Mouse (Mus musculus) E14TG2a.4 (cell line): ENCODE results near the gene Trim2.

ENCODE experiments used
- H3K27me3 ChIP-seq: 2 replicates; pipeline ENCODE4 v1.6.1; 2014; ENCODE audit warnings: low read length, control low read depth; ENCODE audit not compliant: insufficient read depth
- H3K36me3 ChIP-seq: 2 replicates; pipeline ENCODE4 v1.6.1; 2014; ENCODE audit warnings: low read length, control low read depth; ENCODE audit not compliant: insufficient read depth
- H3K4me1 ChIP-seq: replicated peaks from 2 replicates; pipeline ENCODE4 v1.6.1; 2014; ENCODE audit warnings: low read depth, low read length, control low read depth
- H3K4me3 ChIP-seq: replicated peaks from 2 replicates; pipeline ENCODE4 v1.5.1; 2014; ENCODE audit warnings: mild to moderate bottlenecking, low read length
- H3K9me3 ChIP-seq: 2 replicates; pipeline ENCODE4 v1.6.1; 2014; ENCODE audit warnings: low read length, control low read depth
- CTCF ChIP-seq: conservative IDR thresholded peaks from 2 replicates; pipeline ENCODE4 v1.5.1; 2014; ENCODE audit warnings: low read length
- NANOG ChIP-seq: IDR thresholded peaks from 2 replicates; pipeline ENCODE4 v1.6.1; 2014; ENCODE audit warnings: borderline replicate concordance, low read length, mixed read lengths
- POU5F1 ChIP-seq: IDR thresholded peaks from 2 replicates; pipeline ENCODE4 v1.6.1; 2014; ENCODE audit warnings: low read length, borderline replicate concordance

Gene Trim2

DNA sequence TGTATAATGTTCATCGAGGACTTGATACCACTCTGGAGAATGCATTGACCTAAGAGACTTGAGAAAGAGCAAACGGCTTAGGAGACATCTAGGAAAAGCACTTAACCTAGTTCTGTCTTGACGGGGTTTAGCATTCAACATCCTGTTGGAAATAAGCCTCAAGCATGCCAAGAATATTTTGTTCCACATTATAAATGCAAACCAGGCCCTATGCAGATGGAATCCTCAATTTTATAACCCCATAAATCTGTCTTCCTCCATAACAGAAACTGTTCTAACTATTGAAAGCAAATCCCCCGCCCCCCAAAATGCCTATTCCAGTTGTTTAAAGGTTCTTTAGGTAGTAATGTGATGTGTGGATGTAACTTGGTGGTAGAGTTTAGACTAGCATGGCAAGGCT lies 55.0 kb downstream of the Trim2 start:
- TF ChIP-seq CTCF (no peak), POU5F1 (no peak), NANOG (no peak)
- no peaks in the 10 kb centered on the region for H3K4me1 ChIP-seq
- no peak overlapping the region for H3K4me3 ChIP-seq

DNA sequence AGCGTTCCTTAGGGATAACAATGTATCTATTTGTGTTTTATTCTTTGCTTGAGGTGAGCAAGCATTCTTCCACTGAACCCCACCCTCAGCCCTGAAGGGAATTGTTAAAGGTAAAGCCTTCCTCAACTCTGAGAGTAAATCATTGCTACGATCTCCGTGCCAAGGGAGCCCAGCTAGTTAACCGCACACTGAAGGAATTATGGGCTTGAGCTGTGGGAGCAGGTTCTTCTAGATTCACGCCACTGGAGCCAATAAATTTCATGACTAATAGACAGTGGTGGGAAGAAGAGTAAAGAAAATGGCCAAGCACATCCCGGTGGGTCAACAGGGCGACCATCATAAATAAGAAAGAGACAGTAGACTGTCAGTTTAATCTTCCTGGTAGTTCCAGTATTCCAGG lies 56.4 kb downstream of the Trim2 start:
- Histone ChIP-seq H3K9me3 (peaks cover 9% of the 10 kb centered on the region), H3K27me3 (peaks cover 21% of the 10 kb centered on the region; the same call in 1 of the 2 replicates), H3K36me3 (no peaks in the 10 kb centered on the region), H3K4me1 (no peaks in the 10 kb centered on the region), H3K4me3 (no peak overlapping the region)
- TF ChIP-seq POU5F1: no peak
- TF ChIP-seq NANOG: no peak

More for the DNA sequence above, 55.0 kb downstream of the Trim2 start:
- Histone ChIP-seq H3K27me3 (peaks cover 24% of the 10 kb centered on the region; the same call in 1 of the 2 replicates), H3K9me3 (peaks cover 13% of the 10 kb centered on the region), H3K36me3 (no peaks in the 10 kb centered on the region)

DNA sequence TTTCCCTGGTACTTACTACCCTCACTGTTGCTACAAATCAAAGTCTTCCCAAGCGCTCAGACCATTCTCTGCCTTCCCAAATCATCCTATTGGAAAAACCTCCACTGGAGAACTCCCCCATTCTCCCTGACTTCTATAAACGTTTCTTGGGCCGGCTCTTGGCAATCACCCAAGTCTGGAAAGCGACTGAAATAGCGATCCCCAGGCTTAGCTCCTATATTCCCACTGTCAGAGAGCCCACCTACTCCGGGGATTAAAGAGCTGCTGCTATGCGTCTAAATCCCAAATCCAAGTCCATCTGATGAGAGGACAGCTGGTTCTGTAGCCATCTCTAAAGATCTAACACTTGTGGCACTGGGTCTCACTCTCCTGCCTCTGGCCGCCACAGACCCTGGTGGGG lies 58.9 kb downstream of the Trim2 start:
- Histone ChIP-seq H3K27me3 (peaks cover 21% of the 10 kb centered on the region), H3K9me3 (no peaks in the 10 kb centered on the region), H3K4me1 (no peaks in the 10 kb centered on the region), H3K36me3 (no peaks in the 10 kb centered on the region), H3K4me3 (no peak overlapping the region)
- TF ChIP-seq POU5F1 (no peak), CTCF (no peak), NANOG (no peak)

DNA sequence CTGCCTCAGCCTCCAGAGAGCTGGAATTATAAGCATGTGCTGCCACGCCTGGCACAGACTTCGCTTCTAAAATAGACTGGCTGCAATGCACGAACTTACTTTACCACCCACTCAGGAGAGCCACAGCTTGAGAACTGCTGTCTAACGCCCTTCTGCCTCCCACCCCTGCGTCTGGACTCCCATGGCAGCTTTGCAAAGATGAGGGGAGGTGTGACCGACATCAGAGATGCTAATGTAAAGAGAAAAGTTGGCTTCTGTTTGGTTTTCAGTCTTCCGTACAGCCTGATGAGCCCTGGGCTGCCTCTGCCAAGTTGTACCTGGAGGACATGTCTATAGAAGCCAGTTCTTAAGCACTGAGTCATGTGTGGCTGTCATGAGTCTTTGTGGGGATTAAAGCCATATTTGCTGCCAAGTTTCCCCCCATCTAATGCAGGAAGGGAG lies 60.2 kb downstream of the Trim2 start:
- no peak for TF ChIP-seq NANOG
- no peak for TF ChIP-seq POU5F1
- no peak for TF ChIP-seq CTCF
- Histone ChIP-seq H3K27me3 (peaks cover 21% of the 10 kb centered on the region), H3K4me3 (no peak overlapping the region)

DNA sequence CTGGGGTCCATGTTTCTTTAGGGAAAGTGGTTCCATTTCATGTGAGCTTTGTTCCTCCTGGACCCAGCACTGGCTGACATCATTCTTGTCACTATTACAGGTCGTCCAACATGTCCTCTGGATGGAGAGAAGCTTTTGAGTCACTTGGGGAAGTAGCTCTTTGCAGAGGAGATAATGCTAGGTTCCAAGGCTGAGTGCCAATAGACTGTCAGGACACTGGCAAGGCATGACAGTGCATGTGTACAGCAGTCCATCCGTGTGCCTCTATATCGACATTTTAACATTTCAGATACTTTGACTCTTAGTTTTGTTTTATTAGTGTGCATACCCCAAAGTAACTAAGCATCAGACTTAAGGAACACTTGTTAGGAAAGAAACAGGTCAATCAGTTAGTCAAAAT lies 63.6 kb downstream of the Trim2 start:
- H3K4me3 ChIP-seq: no peak overlapping the region
- no peaks in the 10 kb centered on the region for H3K36me3 ChIP-seq
- H3K9me3 ChIP-seq: peaks cover 5% of the 10 kb centered on the region; the same call in 1 of the 2 replicates
- H3K4me1 ChIP-seq: no peaks in the 10 kb centered on the region
- H3K27me3 ChIP-seq: peaks cover 10% of the 10 kb centered on the region
- TF ChIP-seq POU5F1 (no peak), CTCF (no peak), NANOG (no peak)

More for the DNA sequence above, 60.2 kb downstream of the Trim2 start:
- Histone ChIP-seq H3K9me3 (no peaks in the 10 kb centered on the region), H3K4me1 (no peaks in the 10 kb centered on the region), H3K36me3 (no peaks in the 10 kb centered on the region)

DNA sequence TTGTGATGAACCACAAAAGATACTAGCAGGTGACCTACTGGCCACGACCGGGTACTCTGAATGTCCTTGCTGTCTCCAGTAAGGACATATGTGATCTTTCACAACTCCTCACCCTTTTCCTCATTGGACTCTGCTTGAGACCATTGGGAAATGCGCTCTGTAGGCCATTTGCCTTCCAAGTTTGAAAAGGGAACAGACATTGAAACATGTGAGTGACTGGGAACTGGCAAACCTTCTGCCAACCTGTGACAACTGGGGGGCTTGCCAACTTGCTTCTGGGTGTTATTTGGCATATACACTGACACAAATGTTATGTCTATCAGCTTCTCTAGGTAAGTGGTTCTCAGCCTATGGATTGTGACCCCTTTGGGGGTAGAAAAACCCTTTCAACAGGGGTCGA lies 64.2 kb downstream of the Trim2 start:
- TF ChIP-seq NANOG (no peak), POU5F1 (no peak), CTCF (no peak)
- Histone ChIP-seq H3K27me3 (peaks cover 5% of the 10 kb centered on the region; the same call in 1 of the 2 replicates), H3K4me1 (no peaks in the 10 kb centered on the region), H3K36me3 (no peaks in the 10 kb centered on the region), H3K9me3 (peaks cover 5% of the 10 kb centered on the region; the same call in 1 of the 2 replicates), H3K4me3 (no peak overlapping the region)

DNA sequence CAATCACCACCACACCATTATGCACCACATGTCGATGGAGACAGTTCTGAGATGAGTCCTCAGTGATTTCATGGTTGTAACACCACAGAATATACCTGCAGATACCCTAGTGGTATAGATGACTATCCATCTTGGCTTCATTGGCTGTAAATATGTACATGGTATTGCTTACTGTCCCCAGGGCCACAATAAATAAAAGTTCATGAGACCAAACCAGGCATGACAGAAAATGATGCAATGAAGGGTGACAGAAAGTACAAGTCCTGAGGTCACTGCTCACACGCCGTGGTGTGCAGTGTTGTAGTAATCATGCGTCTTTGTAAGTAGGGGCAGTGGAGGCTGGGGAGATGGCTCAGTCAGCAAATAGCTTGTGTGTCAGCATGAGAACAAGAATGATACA lies 65.6 kb downstream of the Trim2 start:
- Histone ChIP-seq H3K36me3 (no peaks in the 10 kb centered on the region), H3K27me3 (no peaks in the 10 kb centered on the region; the same call in 1 of the 2 replicates), H3K4me1 (no peaks in the 10 kb centered on the region), H3K9me3 (peaks cover 5% of the 10 kb centered on the region; the same call in 1 of the 2 replicates), H3K4me3 (no peak overlapping the region)
- TF ChIP-seq CTCF: no peak
- TF ChIP-seq NANOG: no peak
- no peak for TF ChIP-seq POU5F1

DNA sequence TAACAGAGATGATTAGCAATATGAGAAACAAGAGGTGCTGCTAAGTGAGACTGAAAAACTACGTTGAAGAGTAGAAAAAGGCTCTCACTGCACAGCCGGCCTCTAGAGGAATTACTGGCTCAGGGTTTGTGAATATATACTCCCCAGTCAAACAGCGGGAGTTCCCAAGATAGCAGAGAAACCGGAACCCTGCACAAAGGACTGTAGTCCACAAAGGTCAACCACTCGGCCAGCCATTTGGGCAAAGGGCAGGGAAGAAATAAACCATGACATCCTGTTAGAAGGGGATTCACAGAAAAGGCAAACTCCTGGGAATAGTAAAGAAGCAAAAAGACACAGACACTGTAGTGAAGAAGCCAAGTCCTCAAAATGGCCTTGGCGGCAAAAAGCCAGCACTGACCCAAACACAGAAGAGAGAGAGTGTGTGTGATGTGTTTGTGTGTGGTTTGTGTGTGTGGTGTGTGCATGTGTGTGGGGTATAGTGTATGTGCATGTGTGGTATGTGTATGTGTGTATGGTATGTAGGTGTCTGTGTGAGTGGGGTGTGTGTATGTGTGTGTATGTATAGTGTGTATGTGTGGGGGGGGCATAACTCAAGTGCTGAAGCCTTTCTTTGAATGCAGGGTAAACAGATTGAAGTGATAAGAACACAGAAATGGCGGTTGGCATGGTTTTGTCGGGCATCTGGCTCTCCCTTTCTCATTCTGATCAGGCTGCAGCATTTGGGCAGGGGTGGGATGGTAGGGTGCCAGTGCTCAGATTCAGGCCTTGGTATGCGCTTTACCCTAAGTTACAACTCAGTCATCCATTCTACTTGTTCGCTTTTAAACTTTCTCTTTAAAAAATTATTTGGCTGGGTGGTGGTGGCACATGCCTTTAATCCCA lies 71.0 kb downstream of the Trim2 start:
- no peaks in the 10 kb centered on the region for H3K36me3 ChIP-seq
- peaks cover 6% of the 10 kb centered on the region for H3K9me3 ChIP-seq
- no peak overlapping the region for H3K4me3 ChIP-seq
- H3K27me3 ChIP-seq: no peaks in the 10 kb centered on the region
- peaks cover 13% of the 10 kb centered on the region for H3K4me1 ChIP-seq
- TF ChIP-seq CTCF: no peak
- no peak for TF ChIP-seq POU5F1
- TF ChIP-seq NANOG: no peak
